Mouse (Mus musculus) bone marrow macrophage, adult 2 months (primary cell): Measurements from ENCODE around the gene Gadd45g.

Source experiments
- CTCF ChIP-seq: IDR thresholded peaks from 2 replicates; pipeline ENCODE4 v1.5.1; 2012; ENCODE audit warnings: low read depth, mild to moderate bottlenecking, low read length, moderate library complexity
- POLR2A ChIP-seq: IDR thresholded peaks from 2 replicates; pipeline ENCODE4 v1.6.1; 2012; ENCODE audit warnings: mild to moderate bottlenecking, low read depth, low read length, borderline replicate concordance

- TF ChIP-seq CTCF (no peak), POLR2A (no peak)
Measured at GRCm38 (mm10) chr13:51884250-51884649, 37.8 kb downstream of the Gadd45g start.
